Mouse (Mus musculus): ENCODE results near the gene Tex37. TPM values are rescaled to one million over a fixed set of nuclear protein-coding genes. Genes with fewer than 3 reads are reported as not detected.

Tex37 gene
- total and polyA plus RNA-seq, 3 experiments = not detected

DNA sequence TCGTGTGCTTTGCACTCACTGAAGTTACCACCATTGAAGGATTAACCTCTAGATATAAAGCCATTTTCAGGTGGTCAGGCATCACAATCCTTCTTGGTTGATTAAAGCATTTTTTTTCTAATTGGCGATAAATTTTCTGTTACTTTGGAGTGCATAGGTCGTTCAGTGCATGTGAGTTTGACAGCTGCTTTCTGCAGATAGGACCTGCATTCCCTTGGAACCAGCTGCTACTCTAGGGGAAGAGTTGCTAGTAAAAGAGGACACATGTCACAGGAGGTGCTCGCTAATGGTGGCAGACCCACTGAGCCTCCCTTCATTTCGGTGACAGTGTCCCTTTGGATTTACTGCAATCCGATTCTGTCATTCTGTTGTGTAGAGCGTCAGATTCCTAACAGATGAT, 46.2 kb downstream of the Tex37 start:
- no peaks in the 10 kb centered on the region for H3K4me1 ChIP-seq (ENCODE audit: control insufficient read depth in 1 of 2, insufficient read depth in 2 of 2, low read length in 2 of 2)
- no peaks in the 10 kb centered on the region; a peak in 1 of 4 replicates for H3K27me3 ChIP-seq (ENCODE audit: control insufficient read depth in 1 of 2, insufficient read depth in 2 of 2, low read length in 2 of 2)
- H3K27ac ChIP-seq (ENCODE audit: control insufficient read depth, low read depth, low read length) = no peak overlapping the region
- no peak overlapping the region for H3K9ac ChIP-seq (ENCODE audit: control insufficient read depth, low read depth, low read length, poor library complexity, severe bottlenecking)
- H3K79me2 ChIP-seq (ENCODE audit: control insufficient read depth, insufficient read depth, low read length, poor library complexity) = no peaks in the 10 kb centered on the region
- H3K36me3 ChIP-seq (ENCODE audit: control insufficient read depth in 1 of 2, insufficient read depth in 2 of 2, low read length in 2 of 2) = no peaks in the 10 kb centered on the region
- no peak overlapping the region for H3K4me3 ChIP-seq (ENCODE audit: control insufficient read depth in 1 of 2, insufficient read depth in 1 of 2, low read depth in 2 of 2, low read length in 2 of 2)
- no peak for TF ChIP-seq UBTF (IDR thresholded peaks at IDR 0.05; ENCODE audit: borderline replicate concordance, insufficient read depth, low read depth, low read length)
- no peak for TF ChIP-seq MEF2A (IDR thresholded peaks at IDR 0.05; ENCODE audit: extremely low read depth, insufficient replicate concordance, low read depth, low read length, poor library complexity, severe bottlenecking)
- TF ChIP-seq NRF1 (IDR thresholded peaks at IDR 0.05; ENCODE audit: insufficient read depth, low read depth, low read length, poor library complexity, severe bottlenecking) = no peak
- no peak for TF ChIP-seq ZNF384 (IDR thresholded peaks at IDR 0.05; ENCODE audit: low read depth, low read length)
- TF ChIP-seq CHD2 (IDR thresholded peaks at IDR 0.05; ENCODE audit: low read length) = no peak
- TF ChIP-seq USF2 (IDR thresholded peaks at IDR 0.05; ENCODE audit: borderline replicate concordance in 1 of 2, insufficient read depth in 1 of 2, low read depth in 1 of 2, low read length in 2 of 2) = no peak
- TF ChIP-seq ZMIZ1 (IDR thresholded peaks at IDR 0.05; ENCODE audit: low read depth, low read length) = no peak
- TF ChIP-seq BHLHE40 (IDR thresholded peaks at IDR 0.05; ENCODE audit: borderline replicate concordance, low read depth, low read length) = no peak
- no peak for TF ChIP-seq NELFE (IDR thresholded peaks at IDR 0.05; ENCODE audit: low read depth, low read length)
- no peak for TF ChIP-seq CTCF (IDR thresholded peaks at IDR 0.05 in 2 of 3, conservative IDR thresholded peaks at IDR 0.05 in 1 of 3; ENCODE audit: control insufficient read depth in 1 of 3, insufficient read depth in 1 of 3, low read depth in 2 of 3, low read length in 3 of 3, poor library complexity in 1 of 3, severe bottlenecking in 1 of 3)
- TF ChIP-seq E2F4 (IDR thresholded peaks at IDR 0.05; ENCODE audit: borderline replicate concordance, low read depth, low read length) = no peak
- no peak for TF ChIP-seq EP300 (IDR thresholded peaks at IDR 0.05; ENCODE audit: low read depth in 1 of 2, low read length in 2 of 2)
- no peak for TF ChIP-seq SIN3A (IDR thresholded peaks at IDR 0.05; ENCODE audit: low read length)
- no peak for TF ChIP-seq MYB (IDR thresholded peaks at IDR 0.05; ENCODE audit: low read depth, low read length)
- no peak for TF ChIP-seq ELF1 (IDR thresholded peaks at IDR 0.05; ENCODE audit: low read depth, low read length)
- no peaks in the 10 kb centered on the region for H3K9me3 ChIP-seq (replicated peaks; ENCODE audit: insufficient read depth, low read length)
- no peak for DNase-seq (ENCODE audit: low read depth, low spot score)

GRCm38 (mm10) chr6:70872128-70872527, 46.6 kb downstream of the Tex37 start:
- H3K9me3 ChIP-seq (replicated peaks; ENCODE audit: insufficient read depth, low read length) = no peaks in the 10 kb centered on the region
- H3K4me3 ChIP-seq (ENCODE audit: control insufficient read depth in 1 of 2, insufficient read depth in 1 of 2, low read depth in 2 of 2, low read length in 2 of 2) = no peak overlapping the region
- no peaks in the 10 kb centered on the region for H3K27me3 ChIP-seq (ENCODE audit: control insufficient read depth in 1 of 2, insufficient read depth in 2 of 2, low read length in 2 of 2)
- H3K36me3 ChIP-seq (ENCODE audit: control insufficient read depth in 1 of 2, insufficient read depth in 2 of 2, low read length in 2 of 2) = no peaks in the 10 kb centered on the region
- H3K4me1 ChIP-seq (ENCODE audit: control insufficient read depth in 1 of 2, insufficient read depth in 2 of 2, low read length in 2 of 2) = no peaks in the 10 kb centered on the region
- DNase-seq (ENCODE audit: low read depth, low spot score) = no peak
- H3K79me2 ChIP-seq (ENCODE audit: control insufficient read depth, insufficient read depth, low read length, poor library complexity) = no peaks in the 10 kb centered on the region
- H3K9ac ChIP-seq (ENCODE audit: control insufficient read depth, low read depth, low read length, poor library complexity, severe bottlenecking) = no peak overlapping the region
- TF ChIP-seq BHLHE40 (IDR thresholded peaks at IDR 0.05; ENCODE audit: borderline replicate concordance, low read depth, low read length) (no peak), KAT2A (conservative IDR thresholded peaks at IDR 0.05; ENCODE audit: low read depth, low read length) (no peak), POLR2A (IDR thresholded peaks at IDR 0.05; ENCODE audit: control insufficient read depth in 1 of 2, insufficient read depth in 1 of 2, low read depth in 1 of 2, low read length in 2 of 2, poor library complexity in 1 of 2) (no peak), E2F4 (IDR thresholded peaks at IDR 0.05; ENCODE audit: borderline replicate concordance, low read depth, low read length) (no peak), MAFK (IDR thresholded peaks at IDR 0.05; ENCODE audit: borderline replicate concordance, low read depth, low read length) (no peak), USF2 (IDR thresholded peaks at IDR 0.05; ENCODE audit: borderline replicate concordance in 1 of 2, insufficient read depth in 1 of 2, low read depth in 1 of 2, low read length in 2 of 2) (no peak), JUND (IDR thresholded peaks at IDR 0.05; ENCODE audit: low read depth, low read length) (no peak), EP300 (IDR thresholded peaks at IDR 0.05; ENCODE audit: low read depth in 1 of 2, low read length in 2 of 2) (no peak), RCOR1 (IDR thresholded peaks at IDR 0.05; ENCODE audit: low read depth, low read length) (no peak), GABPA (IDR thresholded peaks at IDR 0.05; ENCODE audit: low read depth, low read length) (no peak), RAD21 (IDR thresholded peaks at IDR 0.05; ENCODE audit: low read depth, low read length) (no peak), HCFC1 (IDR thresholded peaks at IDR 0.05; ENCODE audit: low read depth, low read length) (no peak), MYC (IDR thresholded peaks at IDR 0.05; ENCODE audit: low read depth, low read length) (no peak), MAZ (IDR thresholded peaks at IDR 0.05; ENCODE audit: low read depth, low read length) (no peak), ZNF384 (IDR thresholded peaks at IDR 0.05; ENCODE audit: low read depth, low read length) (no peak), POLR2AphosphoS5 (IDR thresholded peaks at IDR 0.05; ENCODE audit: borderline replicate concordance, low read depth, low read length) (no peak), MEF2A (IDR thresholded peaks at IDR 0.05; ENCODE audit: extremely low read depth, insufficient replicate concordance, low read depth, low read length, poor library complexity, severe bottlenecking) (no peak)
- H3K27ac ChIP-seq (ENCODE audit: control insufficient read depth, low read depth, low read length) = no peak overlapping the region
